Mouse (Mus musculus): ENCODE data around the gene Rad17. TPM values are rescaled to one million over a fixed set of nuclear protein-coding genes. Genes with fewer than 3 reads are reported as not detected.

Gene Rad17
- total and polyA plus RNA-seq, 2 experiments: 2.5 to 12.5 TPM

GRCm38 (mm10) chr13:100612251-100612650 lies 38.6 kb downstream of the Rad17 start:
- Histone ChIP-seq H3K27ac (replicated peaks; ENCODE audit: insufficient read depth, low read depth, low read length) (no peak overlapping the region), H3K36me3 (ENCODE audit: control insufficient read depth, insufficient read depth, low read length) (peaks cover 7% of the 10 kb centered on the region; the same call in 1 of the 2 replicates), H3K4me1 (ENCODE audit: control insufficient read depth, insufficient read depth, low read length) (peaks cover under 1% of the 10 kb centered on the region; the same call in 1 of the 2 replicates), H3K9ac (ENCODE audit: low read depth, low read length) (no peak overlapping the region), H3K4me3 (ENCODE audit: insufficient read depth, low read depth, low read length) (no peak overlapping the region), H3K79me2 (ENCODE audit: control insufficient read depth, insufficient read depth, low read length) (peaks cover 22% of the 10 kb centered on the region; the same call in 1 of the 2 replicates), H3K27me3 (ENCODE audit: control insufficient read depth, insufficient read depth, low read length) (no peaks in the 10 kb centered on the region)
- 94% methylated on average over 10 of the region's 10 CpGs for WGBS
- no peak for DNase-seq (ENCODE audit: extremely low read depth, low read depth, low spot score)
- TF ChIP-seq CTCF (IDR thresholded peaks at IDR 0.05; ENCODE audit: low read depth, low read length) (no peak), POLR2A (IDR thresholded peaks at IDR 0.05; ENCODE audit: extremely low read depth, insufficient read depth, low read length) (no peak)

- DNase-seq (ENCODE audit: extremely low read depth, low read depth, low spot score): no peak
- WGBS: 90% methylated on average over 13 of the region's 13 CpGs
- H3K4me1 ChIP-seq (ENCODE audit: control insufficient read depth, insufficient read depth, low read length): peaks cover 8% of the 10 kb centered on the region
- H3K27me3 ChIP-seq (ENCODE audit: control insufficient read depth, insufficient read depth, low read length): no peaks in the 10 kb centered on the region
- H3K4me3 ChIP-seq (ENCODE audit: insufficient read depth, low read depth, low read length): no peak overlapping the region
- peaks cover 7% of the 10 kb centered on the region; the same call in 1 of the 2 replicates for H3K36me3 ChIP-seq (ENCODE audit: control insufficient read depth, insufficient read depth, low read length)
- no peak overlapping the region for H3K9ac ChIP-seq (ENCODE audit: low read depth, low read length)
- peaks cover 22% of the 10 kb centered on the region; the same call in 1 of the 2 replicates for H3K79me2 ChIP-seq (ENCODE audit: control insufficient read depth, insufficient read depth, low read length)
- no peak overlapping the region for H3K27ac ChIP-seq (replicated peaks; ENCODE audit: insufficient read depth, low read depth, low read length)
- TF ChIP-seq POLR2A (IDR thresholded peaks at IDR 0.05; ENCODE audit: extremely low read depth, insufficient read depth, low read length) (no peak), CTCF (IDR thresholded peaks at IDR 0.05; ENCODE audit: low read depth, low read length) (no peak)
These were observed 39.6 kb downstream of the Rad17 start for GRCm38 (mm10) chr13:100611266-100611665.

- 87% methylated on average over 8 of the region's 8 CpGs for WGBS
- DNase-seq (ENCODE audit: extremely low read depth, low read depth, low spot score): no peak
- Histone ChIP-seq H3K36me3 (ENCODE audit: control insufficient read depth, insufficient read depth, low read length) (peaks cover 7% of the 10 kb centered on the region; the same call in 1 of the 2 replicates), H3K79me2 (ENCODE audit: control insufficient read depth, insufficient read depth, low read length) (peaks cover 13% of the 10 kb centered on the region; the same call in 1 of the 2 replicates), H3K9ac (ENCODE audit: low read depth, low read length) (no peak overlapping the region), H3K27ac (replicated peaks; ENCODE audit: insufficient read depth, low read depth, low read length) (no peak overlapping the region), H3K27me3 (ENCODE audit: control insufficient read depth, insufficient read depth, low read length) (no peaks in the 10 kb centered on the region), H3K4me1 (ENCODE audit: control insufficient read depth, insufficient read depth, low read length) (peaks cover 21% of the 10 kb centered on the region), H3K4me3 (ENCODE audit: insufficient read depth, low read depth, low read length) (no peak overlapping the region)
- TF ChIP-seq CTCF (IDR thresholded peaks at IDR 0.05; ENCODE audit: low read depth, low read length): peak; percentile 14; the same call in 1 of the 2 replicates
- TF ChIP-seq POLR2A (IDR thresholded peaks at IDR 0.05; ENCODE audit: extremely low read depth, insufficient read depth, low read length): no peak
These were observed 43.1 kb downstream of the Rad17 start for GRCm38 (mm10) chr13:100607756-100608155.

- Histone ChIP-seq H3K4me3 (ENCODE audit: insufficient read depth, low read depth, low read length) (no peak overlapping the region), H3K27ac (replicated peaks; ENCODE audit: insufficient read depth, low read depth, low read length) (peak overlapping the region; percentile 75; the same call in 1 of the 2 replicates), H3K9ac (ENCODE audit: low read depth, low read length) (no peak overlapping the region), H3K36me3 (ENCODE audit: control insufficient read depth, insufficient read depth, low read length) (no peaks in the 10 kb centered on the region), H3K27me3 (ENCODE audit: control insufficient read depth, insufficient read depth, low read length) (no peaks in the 10 kb centered on the region), H3K79me2 (ENCODE audit: control insufficient read depth, insufficient read depth, low read length) (peaks cover 4% of the 10 kb centered on the region; the same call in 1 of the 2 replicates), H3K4me1 (ENCODE audit: control insufficient read depth, insufficient read depth, low read length) (peaks cover 31% of the 10 kb centered on the region)
- 56% methylated on average over 1 of the region's 1 CpGs for WGBS
- TF ChIP-seq CTCF (IDR thresholded peaks at IDR 0.05; ENCODE audit: low read depth, low read length): no peak
- no peak for TF ChIP-seq POLR2A (IDR thresholded peaks at IDR 0.05; ENCODE audit: extremely low read depth, insufficient read depth, low read length)
- DNase-seq (ENCODE audit: extremely low read depth, low read depth, low spot score): peak; percentile 56
These were observed 45.0 kb downstream of the Rad17 start for GRCm38 (mm10) chr13:100605845-100606244.

GRCm38 (mm10) chr13:100603738-100604095 lies 47.1 kb downstream of the Rad17 start:
- Histone ChIP-seq H3K9ac (ENCODE audit: low read depth, low read length) (peak overlapping the region; percentile 28; the same call in 1 of the 2 replicates), H3K79me2 (ENCODE audit: control insufficient read depth, insufficient read depth, low read length) (peaks cover 4% of the 10 kb centered on the region; the same call in 1 of the 2 replicates), H3K36me3 (ENCODE audit: control insufficient read depth, insufficient read depth, low read length) (peaks cover 2% of the 10 kb centered on the region; the same call in 1 of the 2 replicates), H3K4me3 (ENCODE audit: insufficient read depth, low read depth, low read length) (no peak overlapping the region), H3K27ac (replicated peaks; ENCODE audit: insufficient read depth, low read depth, low read length) (peak overlapping the region; percentile 100), H3K4me1 (ENCODE audit: control insufficient read depth, insufficient read depth, low read length) (peaks cover 31% of the 10 kb centered on the region), H3K27me3 (ENCODE audit: control insufficient read depth, insufficient read depth, low read length) (no peaks in the 10 kb centered on the region)
- no peak for TF ChIP-seq CTCF (IDR thresholded peaks at IDR 0.05; ENCODE audit: low read depth, low read length)
- TF ChIP-seq POLR2A (IDR thresholded peaks at IDR 0.05; ENCODE audit: extremely low read depth, insufficient read depth, low read length): no peak
- DNase-seq (ENCODE audit: extremely low read depth, low read depth, low spot score): no peak
- 67% methylated on average over 11 of the region's 11 CpGs for WGBS

- Histone ChIP-seq H3K27ac (replicated peaks; ENCODE audit: insufficient read depth, low read depth, low read length) (peak overlapping the region; percentile 100), H3K27me3 (ENCODE audit: control insufficient read depth, insufficient read depth, low read length) (no peaks in the 10 kb centered on the region), H3K36me3 (ENCODE audit: control insufficient read depth, insufficient read depth, low read length) (peaks cover 2% of the 10 kb centered on the region; the same call in 1 of the 2 replicates), H3K4me1 (ENCODE audit: control insufficient read depth, insufficient read depth, low read length) (peaks cover 31% of the 10 kb centered on the region), H3K9ac (ENCODE audit: low read depth, low read length) (peak overlapping the region; percentile 28), H3K4me3 (ENCODE audit: insufficient read depth, low read depth, low read length) (no peak overlapping the region), H3K79me2 (ENCODE audit: control insufficient read depth, insufficient read depth, low read length) (peaks cover 4% of the 10 kb centered on the region; the same call in 1 of the 2 replicates)
- peak; percentile 94 for DNase-seq (ENCODE audit: extremely low read depth, low read depth, low spot score)
- TF ChIP-seq POLR2A (IDR thresholded peaks at IDR 0.05; ENCODE audit: extremely low read depth, insufficient read depth, low read length): no peak
- no peak for TF ChIP-seq CTCF (IDR thresholded peaks at IDR 0.05; ENCODE audit: low read depth, low read length)
- 29% methylated on average over 10 of the region's 10 CpGs for WGBS
These were observed 47.7 kb downstream of the Rad17 start for GRCm38 (mm10) chr13:100603031-100603737.
